Mouse (Mus musculus): ENCODE results near the gene Kmo. TPM values are rescaled to one million over a fixed set of nuclear protein-coding genes. Genes with fewer than 3 reads are reported as not detected.

Kmo gene
- polyA plus RNA-seq, 1 experiment: 1.0 TPM

- no peak for TF ChIP-seq CTCF (IDR thresholded peaks at IDR 0.05; ENCODE audit: control insufficient read depth, insufficient read depth, insufficient replicate concordance, low read depth, low read length)
- no peak for TF ChIP-seq POLR2A (IDR thresholded peaks at IDR 0.05; ENCODE audit: control insufficient read depth, low read depth, low read length)
- no peaks in the 10 kb centered on the region for H3K27me3 ChIP-seq (ENCODE audit: control insufficient read depth, insufficient read depth, low read length)
- no peak within 1 kb of the TSS for H3K27ac ChIP-seq (ENCODE audit: control insufficient read depth, insufficient read depth, low read depth, low read length)
- H3K4me3 ChIP-seq (ENCODE audit: control insufficient read depth, low read depth, low read length): peak within 1 kb of the TSS; percentile 52
- H3K4me1 ChIP-seq (ENCODE audit: control insufficient read depth, insufficient read depth, low read length): no peaks in the 10 kb centered on the region
- no peaks in the 10 kb centered on the region for H3K36me3 ChIP-seq (ENCODE audit: control insufficient read depth, insufficient read depth, low read length)
Measured at GRCm38 (mm10) chr1:175698293-175698692, 78.1 kb downstream of the Kmo start, which contains the start of gene Wdr64. TSS of gene Wdr64 (plus strand) at chr1:175698593.

- no peaks in the 10 kb centered on the region for H3K4me1 ChIP-seq (ENCODE audit: control insufficient read depth, insufficient read depth, low read length)
- H3K4me3 ChIP-seq (ENCODE audit: control insufficient read depth, low read depth, low read length): peak overlapping the region; percentile 32; the same call in 1 of the 2 replicates
- no peaks in the 10 kb centered on the region for H3K36me3 ChIP-seq (ENCODE audit: control insufficient read depth, insufficient read depth, low read length)
- no peak for TF ChIP-seq CTCF (IDR thresholded peaks at IDR 0.05; ENCODE audit: control insufficient read depth, insufficient read depth, insufficient replicate concordance, low read depth, low read length)
- no peak for TF ChIP-seq POLR2A (IDR thresholded peaks at IDR 0.05; ENCODE audit: control insufficient read depth, low read depth, low read length)
- H3K27me3 ChIP-seq (ENCODE audit: control insufficient read depth, insufficient read depth, low read length): no peaks in the 10 kb centered on the region
- no peak overlapping the region for H3K27ac ChIP-seq (ENCODE audit: control insufficient read depth, insufficient read depth, low read depth, low read length)
Measured at GRCm38 (mm10) chr1:175699375-175699774, 79.2 kb downstream of the Kmo start.

GRCm38 (mm10) chr1:175699796-175700195 is 79.6 kb downstream of the Kmo start:
- peak overlapping the region; percentile 32 for H3K4me3 ChIP-seq (ENCODE audit: control insufficient read depth, low read depth, low read length)
- H3K27me3 ChIP-seq (ENCODE audit: control insufficient read depth, insufficient read depth, low read length): no peaks in the 10 kb centered on the region
- no peaks in the 10 kb centered on the region for H3K36me3 ChIP-seq (ENCODE audit: control insufficient read depth, insufficient read depth, low read length)
- TF ChIP-seq CTCF (IDR thresholded peaks at IDR 0.05; ENCODE audit: control insufficient read depth, insufficient read depth, insufficient replicate concordance, low read depth, low read length) (no peak), POLR2A (IDR thresholded peaks at IDR 0.05; ENCODE audit: control insufficient read depth, low read depth, low read length) (no peak)
- no peaks in the 10 kb centered on the region for H3K4me1 ChIP-seq (ENCODE audit: control insufficient read depth, insufficient read depth, low read length)
- H3K27ac ChIP-seq (ENCODE audit: control insufficient read depth, insufficient read depth, low read depth, low read length): no peak overlapping the region

GRCm38 (mm10) chr1:175701145-175701544 is 81.0 kb downstream of the Kmo start:
- Histone ChIP-seq H3K4me1 (ENCODE audit: control insufficient read depth, insufficient read depth, low read length) (no peaks in the 10 kb centered on the region), H3K4me3 (ENCODE audit: control insufficient read depth, low read depth, low read length) (peak overlapping the region; percentile 20; the same call in 1 of the 2 replicates), H3K36me3 (ENCODE audit: control insufficient read depth, insufficient read depth, low read length) (no peaks in the 10 kb centered on the region), H3K27ac (ENCODE audit: control insufficient read depth, insufficient read depth, low read depth, low read length) (no peak overlapping the region), H3K27me3 (ENCODE audit: control insufficient read depth, insufficient read depth, low read length) (no peaks in the 10 kb centered on the region)
- TF ChIP-seq CTCF (IDR thresholded peaks at IDR 0.05; ENCODE audit: control insufficient read depth, insufficient read depth, insufficient replicate concordance, low read depth, low read length): no peak
- no peak for TF ChIP-seq POLR2A (IDR thresholded peaks at IDR 0.05; ENCODE audit: control insufficient read depth, low read depth, low read length)

GRCm38 (mm10) chr1:175707599-175707998 is 87.4 kb downstream of the Kmo start:
- Histone ChIP-seq H3K36me3 (ENCODE audit: control insufficient read depth, insufficient read depth, low read length) (no peaks in the 10 kb centered on the region), H3K4me1 (ENCODE audit: control insufficient read depth, insufficient read depth, low read length) (no peaks in the 10 kb centered on the region), H3K27me3 (ENCODE audit: control insufficient read depth, insufficient read depth, low read length) (no peaks in the 10 kb centered on the region), H3K4me3 (ENCODE audit: control insufficient read depth, low read depth, low read length) (no peak overlapping the region), H3K27ac (ENCODE audit: control insufficient read depth, insufficient read depth, low read depth, low read length) (no peak overlapping the region)
- TF ChIP-seq POLR2A (IDR thresholded peaks at IDR 0.05; ENCODE audit: control insufficient read depth, low read depth, low read length) (no peak), CTCF (IDR thresholded peaks at IDR 0.05; ENCODE audit: control insufficient read depth, insufficient read depth, insufficient replicate concordance, low read depth, low read length) (no peak)

GRCm38 (mm10) chr1:175708013-175708412 is 87.8 kb downstream of the Kmo start:
- no peaks in the 10 kb centered on the region for H3K36me3 ChIP-seq (ENCODE audit: control insufficient read depth, insufficient read depth, low read length)
- no peak overlapping the region for H3K4me3 ChIP-seq (ENCODE audit: control insufficient read depth, low read depth, low read length)
- no peak overlapping the region for H3K27ac ChIP-seq (ENCODE audit: control insufficient read depth, insufficient read depth, low read depth, low read length)
- TF ChIP-seq POLR2A (IDR thresholded peaks at IDR 0.05; ENCODE audit: control insufficient read depth, low read depth, low read length) (no peak), CTCF (IDR thresholded peaks at IDR 0.05; ENCODE audit: control insufficient read depth, insufficient read depth, insufficient replicate concordance, low read depth, low read length) (no peak)
- H3K27me3 ChIP-seq (ENCODE audit: control insufficient read depth, insufficient read depth, low read length): no peaks in the 10 kb centered on the region
- H3K4me1 ChIP-seq (ENCODE audit: control insufficient read depth, insufficient read depth, low read length): no peaks in the 10 kb centered on the region

Other genes starting within 250 kb of the Kmo start
- 0.06 and 0.15 TPM in 2 replicates for gene Rgs7, start 127.9 kb upstream of the Kmo start, polyA plus RNA-seq (2012; rRNA removed)
- 22.6 and 24.0 TPM in 2 replicates for gene Fh1, start 5.3 kb downstream of the Kmo start, polyA plus RNA-seq (2012; rRNA removed)
- gene Opn3, start 72.4 kb downstream of the Kmo start, polyA plus RNA-seq (2012; rRNA removed): 13.0 and 14.7 TPM in 2 replicates
- gene Chml, start 72.5 kb downstream of the Kmo start, polyA plus RNA-seq (2012; rRNA removed): 3.8 and 4.0 TPM in 2 replicates
- 72.6 and 76.1 TPM in 2 replicates for gene Wdr64, start 78.2 kb downstream of the Kmo start, polyA plus RNA-seq (2012; rRNA removed)